Mouse (Mus musculus): ENCODE measurements around the gene Fam57b.

DNA sequence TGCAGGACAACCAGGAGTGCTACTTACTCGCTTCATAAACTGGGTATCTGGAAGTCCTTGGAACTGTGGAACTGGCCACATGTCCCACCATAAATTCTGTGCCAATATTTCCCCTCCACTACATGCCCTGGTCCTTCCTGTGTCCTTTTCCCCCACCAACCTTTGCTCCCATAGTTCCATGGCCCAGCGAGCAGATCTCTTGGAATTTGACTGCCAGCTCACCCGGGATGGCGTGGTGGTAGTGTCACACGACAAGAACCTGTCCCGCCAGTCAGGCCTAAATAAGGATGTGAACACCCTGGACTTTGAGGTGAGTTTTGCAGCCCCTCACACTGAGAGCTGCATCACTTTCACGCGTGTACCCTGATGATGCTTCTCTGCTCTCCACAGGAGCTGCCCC is 30.5 kb upstream of the Fam57b start:
- TF ChIP-seq POLR2A (IDR thresholded peaks at IDR 0.05; ENCODE audit: insufficient read length, low read depth) (no peak), MYOD1 (IDR thresholded peaks at IDR 0.05; ENCODE audit: control insufficient read depth in 1 of 3, insufficient read length in 2 of 3, low read depth in 2 of 3) (no peak), MAX (IDR thresholded peaks at IDR 0.05; ENCODE audit: low read depth) (no peak), E2F4 (IDR thresholded peaks at IDR 0.05; ENCODE audit: insufficient read depth) (no peak), CEBPB (IDR thresholded peaks at IDR 0.05; ENCODE audit: insufficient read depth, poor library complexity, severe bottlenecking) (no peak), MYOG (IDR thresholded peaks at IDR 0.05; ENCODE audit: control insufficient read depth in 1 of 3, insufficient read depth in 1 of 3, insufficient read length in 2 of 3, low read depth in 2 of 3) (no peak), POLR2AphosphoS2 (IDR thresholded peaks at IDR 0.05; ENCODE audit: insufficient read length, low read depth) (no peak), TCF12 (IDR thresholded peaks at IDR 0.05; ENCODE audit: insufficient read depth, poor library complexity, severe bottlenecking) (no peak), REST (IDR thresholded peaks at IDR 0.05; ENCODE audit: insufficient read depth, insufficient read length) (no peak), USF1 (IDR thresholded peaks at IDR 0.05; ENCODE audit: low read depth) (no peak), SRF (IDR thresholded peaks at IDR 0.05; ENCODE audit: control insufficient read depth, insufficient read length, low read depth) (no peak)

All from myocyte (in vitro differentiated cells).